Mouse (Mus musculus) regulatory T cell (primary cell): Measurements from ENCODE around the gene Igf1r.

Experiments used
- in situ Hi-C: fragments of 300-600 bp; cut with MboI, MseI; formaldehyde crosslinking; loops from one replicate; pipeline ENCODE4 v1.15.1; 2025; ENCODE audit warnings: high pct_unique_total_duplicates

The Igf1r gene

GRCm38 (mm10) chr7:67955276-67955675, 2.6 kb downstream of the Igf1r start:
- in situ Hi-C loops: loop anchor here (10.0 kb wide), 1 partner anchor 320 kb away; the partner anchor contains the start of gene Fam169b

DNA sequence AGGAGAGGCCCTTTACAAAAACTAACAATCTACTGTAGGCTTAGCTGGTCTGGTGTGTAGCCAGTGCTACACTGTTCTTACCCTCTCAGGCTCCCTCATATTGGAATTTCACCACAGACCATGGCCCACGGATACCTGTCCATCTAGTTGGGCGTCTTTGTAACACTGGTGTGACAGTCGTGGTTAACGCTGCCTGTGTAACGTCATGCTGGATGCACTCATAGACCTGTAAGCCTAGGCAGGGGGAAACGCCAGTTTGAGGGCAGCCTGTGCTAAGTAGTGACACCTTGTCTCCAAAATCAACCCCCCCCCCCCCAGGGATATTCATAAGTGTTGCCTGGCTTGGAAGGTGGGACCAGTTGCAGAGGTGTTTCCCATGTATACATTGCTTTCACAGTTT, 4.7 kb downstream of the Igf1r start:
- in situ Hi-C loops: loop anchor here (10.0 kb wide), 1 partner anchor 317 kb away; the partner anchor contains the start of gene Fam169b

- in situ Hi-C loops: loop anchor here (10.0 kb wide), 1 partner anchor 317 kb away; the partner anchor contains the start of gene Fam169b
These were observed 5.4 kb downstream of the Igf1r start for GRCm38 (mm10) chr7:67958045-67958444.

GRCm38 (mm10) chr7:67960701-67961100, 8.1 kb downstream of the Igf1r start:
- in situ Hi-C loops: loop anchor here (10.0 kb wide), 1 partner anchor 286 kb away; no protein-coding TSS in a partner anchor

DNA sequence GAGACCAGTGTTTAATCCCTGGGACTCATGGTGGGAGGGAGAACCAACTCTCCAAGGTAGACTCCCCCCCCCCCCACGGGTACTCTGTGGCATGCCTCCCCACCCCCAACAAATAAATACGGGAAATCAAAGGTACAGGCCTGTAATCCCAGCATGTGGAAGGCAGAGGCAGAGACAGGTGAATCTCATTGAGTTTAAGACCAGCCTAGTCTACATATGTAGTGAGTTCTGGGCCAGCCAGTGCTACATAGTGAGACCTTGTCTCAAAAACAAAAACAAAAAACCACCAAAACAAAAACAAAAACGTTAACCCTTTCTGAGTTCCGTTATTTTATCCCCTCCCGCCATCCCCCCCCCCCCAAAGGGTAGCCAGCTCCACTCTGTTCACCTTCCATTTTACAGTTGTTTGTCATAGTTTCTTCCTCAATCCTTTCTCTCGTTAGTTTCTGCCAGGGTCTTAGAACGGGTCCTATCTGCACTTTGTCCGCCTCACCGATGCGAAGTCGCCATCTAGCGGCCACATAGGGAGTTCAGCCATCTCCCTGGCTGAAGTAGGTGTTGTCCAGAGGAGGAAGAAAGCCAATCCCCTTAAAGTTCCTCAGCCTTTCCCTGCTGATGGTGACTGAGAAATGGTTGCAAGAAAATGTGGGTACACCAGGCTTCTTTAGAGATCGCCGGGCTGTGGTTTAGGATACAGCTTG, 9.1 kb downstream of the Igf1r start:
- in situ Hi-C loops: loop anchor here (10.0 kb wide), 1 partner anchor 287 kb away; no protein-coding TSS in a partner anchor

DNA sequence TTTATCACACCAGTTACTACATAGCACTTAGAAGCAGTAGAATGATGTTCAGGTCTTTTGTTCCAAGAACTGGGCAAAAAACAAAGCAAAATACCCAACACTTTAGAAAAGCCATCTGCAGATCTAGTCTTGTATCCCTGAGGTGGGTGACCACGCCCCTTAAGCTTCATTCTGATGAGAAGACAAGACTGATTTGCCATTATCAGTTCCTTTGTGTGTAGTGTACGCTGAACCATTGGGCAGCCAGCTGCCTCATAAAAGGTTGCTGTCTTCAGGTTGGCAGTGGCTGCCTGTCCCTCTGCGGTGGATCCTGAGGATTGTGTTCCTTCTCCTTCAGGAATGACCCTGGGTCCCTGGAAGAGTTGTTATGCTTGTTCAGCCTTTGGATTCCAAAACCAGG, 11.1 kb downstream of the Igf1r start:
- in situ Hi-C loops: loop anchor here (10.0 kb wide), 1 partner anchor 289 kb away; no protein-coding TSS in a partner anchor

DNA sequence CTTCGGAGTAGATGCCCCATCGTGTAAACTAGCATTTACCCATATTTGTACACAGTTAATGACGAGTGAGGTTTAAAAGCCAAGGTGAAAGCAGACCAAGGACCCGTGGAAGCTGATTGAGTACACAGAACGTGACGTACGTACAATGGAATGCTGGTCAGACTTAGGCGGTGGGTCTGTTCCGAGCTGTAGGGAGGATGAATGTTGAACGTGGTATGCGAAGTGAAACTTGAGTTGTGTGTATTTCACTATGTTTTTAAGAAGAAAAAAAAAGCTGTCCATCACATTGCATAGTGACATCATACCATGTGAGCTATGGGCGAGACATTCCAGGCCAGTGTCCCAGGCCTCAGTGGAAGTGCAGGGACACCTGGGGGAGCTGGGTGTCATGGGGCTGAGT, 15.8 kb downstream of the Igf1r start:
- in situ Hi-C loops: loop anchor here (5.0 to 10.0 kb wide), 2 partner anchors 294 to 404 kb away; no protein-coding TSS in a partner anchor

DNA sequence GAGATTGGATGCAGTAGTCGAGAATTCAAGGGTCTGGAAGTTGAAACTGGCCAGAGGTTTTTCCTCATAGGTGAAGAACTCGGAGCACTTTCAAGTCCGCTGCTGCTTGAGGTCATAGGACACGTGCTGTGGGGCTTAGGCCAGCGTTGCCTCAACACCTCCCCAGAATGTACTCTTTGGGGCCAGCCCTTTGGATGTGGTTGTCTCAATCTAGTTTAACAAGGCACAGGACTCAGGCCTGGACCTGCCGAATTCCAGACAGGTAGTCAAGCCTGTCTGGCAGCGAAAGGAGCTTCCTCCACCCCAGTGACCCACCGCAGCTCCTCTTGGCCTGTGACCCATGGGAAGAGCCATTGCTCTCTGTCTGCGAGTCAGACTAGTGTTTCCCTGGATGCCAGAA, 16.4 kb downstream of the Igf1r start:
- in situ Hi-C loops: loop anchor here (5.0 to 10.0 kb wide), 2 partner anchors 294 to 403 kb away; no protein-coding TSS in a partner anchor

- in situ Hi-C loops: no loop called here
These were observed 20.8 kb downstream of the Igf1r start for GRCm38 (mm10) chr7:67973180-67974014.

GRCm38 (mm10) chr7:67981956-67982355, 29.3 kb downstream of the Igf1r start:
- in situ Hi-C loops: no loop called here

GRCm38 (mm10) chr7:67982809-67983208, 30.2 kb downstream of the Igf1r start:
- in situ Hi-C loops: no loop called here

DNA sequence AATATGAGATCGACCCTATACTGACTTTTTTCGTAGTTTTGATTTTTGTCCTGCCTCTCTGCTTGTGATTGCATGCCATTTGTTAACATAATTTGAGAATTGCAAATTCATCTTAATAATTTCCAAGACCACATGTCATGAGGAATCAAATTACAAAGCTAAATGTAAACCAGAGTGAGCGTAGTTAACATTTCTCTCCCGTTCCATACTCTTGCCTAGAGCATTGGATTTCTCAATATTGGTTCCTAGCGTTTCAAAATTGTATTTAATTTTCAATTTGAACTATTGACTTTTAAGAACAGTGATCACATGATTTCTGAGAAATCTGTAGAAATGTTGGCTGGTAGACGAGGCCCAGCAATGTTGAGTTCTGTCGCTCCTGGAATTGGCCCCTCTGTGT, 30.8 kb downstream of the Igf1r start:
- in situ Hi-C loops: no loop called here

GRCm38 (mm10) chr7:67985003-67985416, 32.4 kb downstream of the Igf1r start:
- in situ Hi-C loops: no loop called here

- in situ Hi-C loops: no loop called here
These were observed 32.9 kb downstream of the Igf1r start for GRCm38 (mm10) chr7:67985511-67985910.

- in situ Hi-C loops: no loop called here
These were observed 33.6 kb downstream of the Igf1r start for GRCm38 (mm10) chr7:67986277-67986676.

- in situ Hi-C loops: no loop called here
These were observed 34.2 kb downstream of the Igf1r start for GRCm38 (mm10) chr7:67986816-67987215.

GRCm38 (mm10) chr7:67989376-67989775, 36.7 kb downstream of the Igf1r start:
- in situ Hi-C loops: no loop called here

- in situ Hi-C loops: no loop called here
These were observed 41.0 kb downstream of the Igf1r start for GRCm38 (mm10) chr7:67993614-67994013.

DNA sequence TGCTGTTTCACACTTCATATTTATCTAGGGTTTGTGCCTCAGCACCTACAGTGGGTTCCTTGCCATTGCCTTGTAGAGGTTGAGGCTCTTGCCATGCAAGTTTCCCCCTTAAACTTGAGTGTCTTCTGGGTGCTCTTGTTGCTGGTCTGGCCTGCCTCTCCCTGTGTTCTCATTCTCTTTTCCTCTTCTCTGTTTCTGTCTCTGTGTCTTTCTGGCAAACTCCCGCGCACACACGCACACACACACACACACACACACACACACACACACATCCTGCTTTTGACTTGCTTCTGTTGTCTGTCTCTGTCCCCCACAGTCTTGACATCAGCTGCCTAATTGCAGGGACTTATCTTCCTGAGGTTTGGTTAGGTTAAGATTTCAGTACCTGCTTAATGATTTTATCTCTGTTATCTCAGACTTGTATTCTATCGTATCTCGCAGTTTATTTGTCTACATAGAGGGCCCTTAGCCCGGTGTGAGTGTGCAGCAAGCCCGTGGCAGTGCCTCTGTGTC, 41.8 kb downstream of the Igf1r start:
- in situ Hi-C loops: no loop called here

- in situ Hi-C loops: no loop called here
These were observed 42.6 kb downstream of the Igf1r start for GRCm38 (mm10) chr7:67995276-67995675.

- in situ Hi-C loops: no loop called here
These were observed 43.8 kb downstream of the Igf1r start for GRCm38 (mm10) chr7:67996202-67996960.
